Mouse (Mus musculus): ENCODE data around the gene Tchp.

GRCm38 (mm10) chr5:114679841-114680591 is 27.5 kb upstream of the Tchp start:
- no peak for TF ChIP-seq GATA1 (IDR thresholded peaks at IDR 0.05; ENCODE audit: borderline replicate concordance, low read length)
- TF ChIP-seq FLI1 (IDR thresholded peaks at IDR 0.05; ENCODE audit: low read length): no peak

All from megakaryocyte, embryonic 14.5 days (primary cell).